Mouse (Mus musculus) G1E (cell line): ENCODE data around the gene Cyp2c66.

Source experiments
- CTCF ChIP-seq: IDR thresholded peaks from 2 replicates; pipeline ENCODE4 v1.5.1; 2012; ENCODE audit warnings: low read depth, low read length, inconsistent platforms, mixed read lengths
- GATA1 ChIP-seq: IDR thresholded peaks from 2 replicates; pipeline ENCODE4 v1.6.1; 2012; ENCODE audit warnings: borderline replicate concordance, low read length, inconsistent platforms, mixed read lengths
- POLR2AphosphoS5 ChIP-seq: IDR thresholded peaks from 2 replicates; pipeline ENCODE4 v1.6.1; 2012; ENCODE audit warnings: low read depth, low read length, inconsistent platforms; ENCODE audit not compliant: insufficient replicate concordance

- no peak for TF ChIP-seq CTCF
- no peak for TF ChIP-seq GATA1
- TF ChIP-seq POLR2AphosphoS5: no peak
Observed at GRCm38 (mm10) chr19:39113644-39114043, at the start of gene Cyp2c66.
